Mouse (Mus musculus) myocyte (in vitro differentiated cells): ENCODE results near the gene Pyroxd2.

ENCODE experiments used
- MYOD1 ChIP-seq, 3 experiments: IDR thresholded peaks; one replicate each; pipeline ENCODE4 v1.6.1; 2011; ENCODE audit warnings: control low read depth in 2 of 3, low read depth in 2 of 3, mild to moderate bottlenecking in 2 of 3, moderate library complexity in 1 of 3; ENCODE audit not compliant: insufficient read length in 2 of 3, control insufficient read depth in 1 of 3
- POLR2A ChIP-seq: IDR thresholded peaks from one replicate; pipeline ENCODE4 v1.6.1; 2011; ENCODE audit warnings: low read depth, mild to moderate bottlenecking, control low read depth, moderate library complexity; ENCODE audit not compliant: insufficient read length
- POLR2AphosphoS2 ChIP-seq: IDR thresholded peaks from one replicate; pipeline ENCODE4 v1.6.1; 2011; ENCODE audit warnings: low read depth, control low read depth; ENCODE audit not compliant: insufficient read length
- USF1 ChIP-seq: IDR thresholded peaks from one replicate; pipeline ENCODE4 v1.6.1; 2011; ENCODE audit warnings: low read depth, mild to moderate bottlenecking, control low read depth, moderate library complexity

DNA sequence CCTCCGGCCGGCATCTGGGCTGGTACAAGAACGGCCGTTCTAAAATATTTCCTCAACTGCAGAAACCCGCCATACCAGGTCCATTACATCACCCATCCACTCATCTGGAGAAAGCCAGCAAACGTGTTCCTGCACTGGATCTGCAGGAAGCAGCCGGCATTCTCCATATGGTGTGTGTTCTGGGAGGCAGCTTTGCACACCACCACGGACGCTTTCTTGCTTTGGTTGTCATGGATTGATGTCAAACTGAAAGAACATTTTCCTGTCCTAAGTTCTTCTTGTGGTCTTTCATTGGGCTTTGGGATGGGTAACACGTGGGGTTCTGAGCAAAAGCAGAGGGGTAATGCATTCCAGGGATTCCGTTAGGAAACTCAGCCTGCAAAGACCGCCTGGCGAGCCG lies 10.7 kb downstream of the Pyroxd2 start:
- TF ChIP-seq POLR2A, result no peak
- no peak for TF ChIP-seq USF1
- TF ChIP-seq POLR2AphosphoS2, result no peak
- no peak for TF ChIP-seq MYOD1 (IDR thresholded peaks at IDR 0.05; ENCODE audit: control insufficient read depth in 1 of 3, insufficient read length in 2 of 3, low read depth in 2 of 3)
